Mouse (Mus musculus) olfactory bulb, adult 2 months (tissue): ENCODE measurements around the gene Pla2g6. TPM values are rescaled to one million over a fixed set of nuclear protein-coding genes. Genes with fewer than 3 reads are reported as not detected.
A peak's percentile ranks its signal among the peaks of the same experiment; 100 is the strongest.

ENCODE experiments used
- H3K27ac ChIP-seq: fragments of 200-500 bp; 2 replicates; pipeline ENCODE4 v1.5.1; 2012; ENCODE audit warnings: low read depth, low read length; ENCODE audit not compliant: insufficient read depth
- H3K4me1 ChIP-seq: fragments of 200-500 bp; 2 replicates; pipeline ENCODE4 v1.6.1; 2012; ENCODE audit warnings: low read length; ENCODE audit not compliant: control insufficient read depth, insufficient read depth
- H3K4me3 ChIP-seq: fragments of 200-500 bp; 2 replicates; pipeline ENCODE4 v1.5.1; 2012; ENCODE audit warnings: mild to moderate bottlenecking, low read depth, low read length, moderate library complexity; ENCODE audit not compliant: insufficient read depth
- CTCF ChIP-seq: fragments of 200-500 bp; IDR thresholded peaks from 2 replicates; pipeline ENCODE4 v1.5.1; 2012; ENCODE audit warnings: low read depth, mild to moderate bottlenecking, low read length, moderate library complexity; ENCODE audit not compliant: insufficient read depth
- POLR2A ChIP-seq: fragments of 200-500 bp; IDR thresholded peaks from 2 replicates; pipeline ENCODE4 v1.6.1; 2012; ENCODE audit warnings: mild to moderate bottlenecking, low read depth, low read length, moderate library complexity; ENCODE audit not compliant: insufficient read depth
- WGBS: fragments of 180-500 bp; shearing (Covaris S2); methylation state at CpG from one replicate; pipeline ENCODE4 v1.1.7; 2018; 5-methylcytosine and 5-hydroxymethylcytosine counted together
- polyA plus RNA-seq: library from polyadenylated mRNA; stranded (reverse); fragments of >200 nt; gene quantifications from 2 replicates; pipeline ENCODE4 v1.2.4, GENCODE M21; 2012; ENCODE audit warnings: low replicate concordance; ENCODE audit not compliant: missing spikeins, insufficient read depth, insufficient read length

The Pla2g6 gene
- polyA plus RNA-seq, 1 experiment = not detected

GRCm38 (mm10) chr15:79353690-79354305 lies 25.6 kb upstream of the Pla2g6 start:
- WGBS = 86% methylated on average over 5 of the region's 5 CpGs
- no peak overlapping the region for H3K27ac ChIP-seq
- peaks cover 17% of the 10 kb centered on the region for H3K4me1 ChIP-seq
- H3K4me3 ChIP-seq = no peak overlapping the region
- no peak for TF ChIP-seq POLR2A
- TF ChIP-seq CTCF = no peak

DNA sequence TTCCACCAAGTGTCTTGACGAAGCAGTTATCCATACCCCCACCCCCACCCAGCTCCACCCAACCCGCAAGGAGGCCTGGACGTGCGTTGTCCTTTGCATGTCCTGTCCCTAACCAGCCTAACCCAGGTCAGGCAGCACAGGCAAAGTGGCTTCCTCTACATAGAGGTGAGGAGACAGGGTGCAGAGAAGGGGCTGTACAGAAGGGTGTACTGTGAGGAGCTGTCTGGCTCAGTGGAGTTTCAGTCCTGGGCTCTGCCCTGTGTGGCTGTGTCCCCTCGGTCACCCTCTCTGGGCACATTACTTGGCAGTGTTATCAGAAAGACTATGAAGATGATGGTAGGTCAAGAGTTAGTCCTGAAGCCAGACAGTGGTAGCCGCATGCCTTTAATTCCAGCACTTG lies 24.3 kb upstream of the Pla2g6 start:
- peaks cover 24% of the 10 kb centered on the region for H3K4me1 ChIP-seq
- no peak for TF ChIP-seq POLR2A
- no peak for TF ChIP-seq CTCF
- H3K27ac ChIP-seq = no peak overlapping the region
- no peak overlapping the region for H3K4me3 ChIP-seq
- 92% methylated on average over 6 of the region's 6 CpGs for whole genome bisulfite sequencing

GRCm38 (mm10) chr15:79351331-79351767 lies 23.2 kb upstream of the Pla2g6 start:
- Histone ChIP-seq H3K4me3 (no peak overlapping the region), H3K4me1 (peaks cover 23% of the 10 kb centered on the region), H3K27ac (no peak overlapping the region)
- WGBS = 36% methylated on average over 15 of the region's 15 CpGs
- TF ChIP-seq POLR2A (no peak), CTCF (no peak)

DNA sequence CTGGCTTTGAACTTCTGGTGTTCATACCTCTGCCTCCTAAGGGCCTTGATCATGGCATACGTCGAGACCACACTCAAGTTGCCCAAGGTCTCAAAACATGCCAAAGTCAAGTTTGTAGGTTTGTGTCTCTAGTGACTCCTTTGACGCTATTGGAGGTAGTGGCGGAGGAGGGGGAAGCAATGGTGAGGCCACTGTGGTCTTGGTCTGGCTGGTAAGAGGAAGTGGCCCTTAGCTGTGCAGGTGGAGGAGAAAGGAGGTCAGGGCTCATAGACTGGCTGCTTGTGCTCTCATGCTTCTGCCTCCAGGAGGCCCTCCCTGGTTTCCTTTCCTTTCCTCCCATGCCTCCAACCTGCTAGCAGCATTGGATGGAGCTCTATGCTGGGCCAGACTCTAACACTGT lies 22.7 kb upstream of the Pla2g6 start:
- H3K4me1 ChIP-seq = peaks cover 23% of the 10 kb centered on the region
- no peak overlapping the region for H3K27ac ChIP-seq
- H3K4me3 ChIP-seq = no peak overlapping the region
- TF ChIP-seq POLR2A (no peak), CTCF (no peak)
- 96% methylated on average over 4 of the region's 4 CpGs for WGBS

- no peak overlapping the region for H3K4me3 ChIP-seq
- H3K27ac ChIP-seq = no peak overlapping the region
- H3K4me1 ChIP-seq = peaks cover 23% of the 10 kb centered on the region
- WGBS = 69% methylated on average over 8 of the region's 8 CpGs
- TF ChIP-seq CTCF (no peak), POLR2A (no peak)
Measured at GRCm38 (mm10) chr15:79348651-79349050, 20.5 kb upstream of the Pla2g6 start.

DNA sequence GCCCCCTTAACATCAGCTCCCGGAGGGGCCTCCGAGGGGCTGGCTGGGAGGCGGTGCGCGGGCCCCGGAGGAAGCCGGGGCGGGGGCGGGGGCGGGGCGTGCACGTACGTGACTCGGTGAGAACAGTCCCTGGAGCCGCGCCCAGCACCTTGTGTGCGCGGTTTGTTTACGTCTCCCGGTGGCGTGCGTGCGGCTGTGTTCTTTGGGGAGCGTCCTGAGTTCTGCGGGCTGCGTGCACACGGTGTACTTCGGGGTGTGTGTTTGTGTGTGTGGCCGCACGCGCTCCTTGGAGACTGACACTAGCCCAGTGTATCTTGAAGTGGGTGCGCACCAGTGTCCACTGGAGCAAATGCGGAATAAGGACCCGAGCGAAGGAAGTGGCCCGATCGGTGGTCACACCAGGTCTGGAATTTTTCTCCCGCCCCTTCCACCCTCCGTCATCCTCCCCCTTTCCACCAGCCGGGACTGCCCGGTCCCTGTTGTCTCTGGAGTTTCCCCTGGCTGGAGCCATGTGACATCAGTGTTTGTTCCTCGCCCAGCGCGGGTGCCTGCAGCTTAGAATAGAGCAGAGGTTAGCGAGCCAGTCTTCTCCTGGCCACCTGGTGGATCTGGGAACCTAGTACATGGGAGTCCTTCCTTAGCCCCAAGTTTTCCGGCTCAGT lies 19.8 kb upstream of the Pla2g6 start:
- TF ChIP-seq CTCF = no peak
- no peak for TF ChIP-seq POLR2A
- Histone ChIP-seq H3K27ac (no peak overlapping the region), H3K4me1 (peaks cover 23% of the 10 kb centered on the region), H3K4me3 (peak overlapping the region; percentile 68)
- under 1% methylated on average over 46 of the region's 46 CpGs for WGBS

- Histone ChIP-seq H3K27ac (no peak overlapping the region), H3K4me1 (peaks cover 23% of the 10 kb centered on the region), H3K4me3 (peak overlapping the region; percentile 68)
- no peak for TF ChIP-seq CTCF
- no peak for TF ChIP-seq POLR2A
- whole genome bisulfite sequencing = under 1% methylated on average over 61 of the region's 61 CpGs
Measured at GRCm38 (mm10) chr15:79347165-79347844, 19.1 kb upstream of the Pla2g6 start.

GRCm38 (mm10) chr15:79346051-79346793 lies 18.0 kb upstream of the Pla2g6 start, which contains the start of gene Maff:
Maff (plus strand) TSS chr15:79346621.
- Histone ChIP-seq H3K27ac (no peak within 1 kb of the TSS), H3K4me3 (peak within 1 kb of the TSS; percentile 68), H3K4me1 (peaks cover 21% of the 10 kb centered on the region)
- 54% methylated on average over 8 of the region's 8 CpGs for WGBS
- no peak for TF ChIP-seq POLR2A
- no peak for TF ChIP-seq CTCF

DNA sequence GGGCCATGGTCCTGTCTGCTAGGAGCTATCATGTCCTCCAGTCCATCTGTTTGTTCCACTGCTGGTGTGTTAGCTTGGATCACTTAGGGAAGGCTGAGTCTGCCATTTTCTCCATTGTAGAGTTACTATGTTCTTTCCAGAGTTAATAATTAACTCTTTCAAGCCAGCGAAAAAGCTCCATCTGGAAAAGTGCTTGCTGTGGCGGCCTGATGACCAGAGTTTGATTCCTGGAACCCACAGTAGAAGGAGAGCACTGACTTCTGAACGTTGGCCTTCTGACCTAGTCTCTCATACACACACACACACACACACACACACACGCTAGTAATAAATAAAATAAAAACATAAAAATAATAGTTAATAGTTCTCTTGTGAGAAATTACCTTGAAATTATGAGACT lies 16.4 kb upstream of the Pla2g6 start:
- no peak for TF ChIP-seq CTCF
- no peak for TF ChIP-seq POLR2A
- 81% methylated on average over 4 of the region's 4 CpGs for WGBS
- Histone ChIP-seq H3K4me3 (no peak overlapping the region), H3K27ac (no peak overlapping the region), H3K4me1 (peaks cover 20% of the 10 kb centered on the region)
